Mouse (Mus musculus): ENCODE measurements at regions not wholly inside any gene's neighbourhood (a gene's known extent, or its start where the extent isn't known, plus 50 kb on each side); places are given as distances from the start of the nearest gene placed in this dataset.

- no peak for DNase-seq (ENCODE audit: low spot score)
Measured at GRCm38 (mm10) chr16:18683556-18683955, 53.8 kb upstream of the Sept5 start.

- DNase-seq (ENCODE audit: low spot score): no peak
Measured at GRCm38 (mm10) chr16:18686044-18686761, 56.4 kb upstream of the Sept5 start.

- peak; percentile 50 for DNase-seq (ENCODE audit: low spot score)
Measured at GRCm38 (mm10) chr16:18686916-18687315, 57.2 kb upstream of the Sept5 start.

GRCm38 (mm10) chr16:18687367-18687766, 57.6 kb upstream of the Sept5 start:
- peak; percentile 21 for DNase-seq (ENCODE audit: low spot score)

GRCm38 (mm10) chr16:18695596-18695995, 65.8 kb upstream of the Sept5 start:
- no peak for DNase-seq (ENCODE audit: low spot score)

GRCm38 (mm10) chr16:18696074-18696819, 66.5 kb upstream of the Sept5 start:
- DNase-seq (ENCODE audit: low spot score): peak; percentile 41

- DNase-seq (ENCODE audit: low spot score): no peak
Measured at GRCm38 (mm10) chr16:18696820-18697168, 67.0 kb upstream of the Sept5 start.

GRCm38 (mm10) chr16:18704126-18704525, 72.5 kb upstream of the Cldn5 start:
- DNase-seq (ENCODE audit: low spot score): no peak

- no peak for DNase-seq (ENCODE audit: low spot score)
Measured at GRCm38 (mm10) chr16:18705028-18705648, 71.5 kb upstream of the Cldn5 start.

- DNase-seq (ENCODE audit: low spot score): no peak
Measured at GRCm38 (mm10) chr16:18711637-18712125, 65.0 kb upstream of the Cldn5 start.

GRCm38 (mm10) chr16:18713017-18713416, 63.6 kb upstream of the Cldn5 start:
- no peak for DNase-seq (ENCODE audit: low spot score)

GRCm38 (mm10) chr16:18715381-18715780, 61.3 kb upstream of the Cldn5 start:
- DNase-seq (ENCODE audit: low spot score): no peak

GRCm38 (mm10) chr16:18718040-18718439, 58.6 kb upstream of the Cldn5 start:
- no peak for DNase-seq (ENCODE audit: low spot score)

GRCm38 (mm10) chr16:18720433-18721233, 56.0 kb upstream of the Cldn5 start:
- no peak for DNase-seq (ENCODE audit: low spot score)

- no peak for DNase-seq (ENCODE audit: low spot score)
Measured at GRCm38 (mm10) chr16:18723186-18723843, 53.3 kb upstream of the Cldn5 start.

- DNase-seq (ENCODE audit: low spot score): no peak
Measured at GRCm38 (mm10) chr16:18723874-18724273, 52.8 kb upstream of the Cldn5 start.

GRCm38 (mm10) chr16:18724706-18725105, 51.9 kb upstream of the Cldn5 start:
- no peak for DNase-seq (ENCODE audit: low spot score)
